Mouse (Mus musculus) mouse trophoblast stem cell (cell line): Measurements from ENCODE around the gene H2-Oa.

ENCODE experiments used
- in situ Hi-C, 2 experiments: fragments of 300-500 bp; cut with MseI, MboI; formaldehyde crosslinking; loops; 2 replicates in 1 of 2; 3 replicates in 1 of 2; pipeline ENCODE4 v1.15.1; 2025

Gene H2-Oa

GRCm38 (mm10) chr17:34101185-34101584 is 9.0 kb downstream of the H2-Oa start:
- in situ Hi-C loops, result no loop called here

GRCm38 (mm10) chr17:34101604-34102032 is 9.5 kb downstream of the H2-Oa start:
- in situ Hi-C loops, result no loop called here

GRCm38 (mm10) chr17:34102831-34103230 is 10.7 kb downstream of the H2-Oa start:
- in situ Hi-C loops, result no loop called here

GRCm38 (mm10) chr17:34104804-34105203 is 12.7 kb downstream of the H2-Oa start:
- in situ Hi-C loops, result no loop called here

GRCm38 (mm10) chr17:34106555-34106954 is 14.4 kb downstream of the H2-Oa start:
- in situ Hi-C loops, result no loop called here

GRCm38 (mm10) chr17:34107109-34107867 is 15.1 kb downstream of the H2-Oa start:
- in situ Hi-C loops, result no loop called here

- in situ Hi-C loops, result no loop called here
Measured at GRCm38 (mm10) chr17:34108460-34108859, 16.3 kb downstream of the H2-Oa start.

- in situ Hi-C loops, result no loop called here
Measured at GRCm38 (mm10) chr17:34109038-34109805, 17.1 kb downstream of the H2-Oa start.

GRCm38 (mm10) chr17:34109806-34110195 is 17.7 kb downstream of the H2-Oa start:
- in situ Hi-C loops, result no loop called here

GRCm38 (mm10) chr17:34110309-34110708 is 18.2 kb downstream of the H2-Oa start:
- in situ Hi-C loops, result no loop called here

GRCm38 (mm10) chr17:34114114-34114513 is 22.0 kb downstream of the H2-Oa start:
- in situ Hi-C loops, result no loop called here

- in situ Hi-C loops, result no loop called here
Measured at GRCm38 (mm10) chr17:34116736-34117370, 24.7 kb downstream of the H2-Oa start.

GRCm38 (mm10) chr17:34117421-34118112 is 25.4 kb downstream of the H2-Oa start:
- in situ Hi-C loops, result no loop called here

- in situ Hi-C loops, result no loop called here
Measured at GRCm38 (mm10) chr17:34118113-34118872, 26.2 kb downstream of the H2-Oa start.

GRCm38 (mm10) chr17:34118873-34119248 is 26.7 kb downstream of the H2-Oa start:
- in situ Hi-C loops, result no loop called here

- in situ Hi-C loops, result no loop called here
Measured at GRCm38 (mm10) chr17:34119249-34120179, 27.4 kb downstream of the H2-Oa start, which contains the start of gene H2-DMa. H2-DMa (plus strand) TSS chr17:34119541.

- in situ Hi-C loops, result no loop called here
Measured at GRCm38 (mm10) chr17:34120180-34120723, 28.1 kb downstream of the H2-Oa start.

GRCm38 (mm10) chr17:34120814-34121171 is 28.7 kb downstream of the H2-Oa start:
- in situ Hi-C loops, result no loop called here

GRCm38 (mm10) chr17:34121172-34121878 is 29.2 kb downstream of the H2-Oa start:
- in situ Hi-C loops, result no loop called here
